Mouse (Mus musculus) neural tube, embryonic 13.5 days (tissue): Measurements from ENCODE around the gene Agap1. TPM values are rescaled to one million over a fixed set of nuclear protein-coding genes. Genes with fewer than 3 reads are reported as not detected.

Experiments used
- ATAC-seq: fragments of 200-750 bp; cut with Nextera tagmentation; 2 replicates; pipeline ENCODE4 v1.8.0; 2017; ENCODE audit warnings: low read depth, mild to moderate bottlenecking, moderate TSS enrichment, moderate library complexity
- H3K27ac ChIP-seq: fragments of 300-500 bp; sonication (generic); replicated peaks from 2 replicates; pipeline ENCODE4 v1.5.1; 2015; ENCODE audit warnings: moderate library complexity, mild to moderate bottlenecking, inconsistent platforms
- H3K27me3 ChIP-seq: fragments of 300-500 bp; sonication (generic); 2 replicates; pipeline ENCODE4 v1.6.1; 2015; ENCODE audit warnings: mild to moderate bottlenecking, inconsistent platforms
- H3K36me3 ChIP-seq: fragments of 300-500 bp; sonication (generic); 2 replicates; pipeline ENCODE4 v1.6.1; 2015; ENCODE audit warnings: mild to moderate bottlenecking, inconsistent platforms
- H3K4me1 ChIP-seq: fragments of 300-500 bp; sonication (generic); replicated peaks from 2 replicates; pipeline ENCODE4 v1.6.1; 2015; ENCODE audit warnings: inconsistent platforms
- H3K4me2 ChIP-seq: fragments of 300-500 bp; sonication (generic); 2 replicates; pipeline ENCODE4 v1.6.1; 2015; ENCODE audit warnings: inconsistent platforms, mild to moderate bottlenecking, moderate library complexity
- H3K4me3 ChIP-seq: fragments of 300-500 bp; sonication (generic); 2 replicates; pipeline ENCODE4 v1.5.1; 2015; ENCODE audit warnings: mild to moderate bottlenecking, inconsistent platforms
- H3K9ac ChIP-seq: fragments of 300-500 bp; sonication (generic); 2 replicates; pipeline ENCODE4 v1.6.1; 2015; ENCODE audit warnings: moderate library complexity, mild to moderate bottlenecking, inconsistent platforms
- H3K9me3 ChIP-seq: fragments of 300-500 bp; sonication (generic); 2 replicates; pipeline ENCODE4 v1.6.1; 2016; ENCODE audit warnings: inconsistent platforms
- WGBS: fragments of 180-500 bp; shearing (Covaris S2); methylation state at CpG from one replicate; pipeline ENCODE4 v1.1.7; 2015; 5-methylcytosine and 5-hydroxymethylcytosine counted together
- polyA plus RNA-seq: library from polyadenylated mRNA; unstranded; fragments of >200 nt; fragmentation: Nextera tagmentation; extraction: Ambion mirVana; gene quantifications from 2 replicates; pipeline ENCODE4 v1.2.1, GENCODE M21; 2015

Agap1 gene
- polyA plus RNA-seq, 1 experiment from 2014 or later: 48.1 TPM

DNA sequence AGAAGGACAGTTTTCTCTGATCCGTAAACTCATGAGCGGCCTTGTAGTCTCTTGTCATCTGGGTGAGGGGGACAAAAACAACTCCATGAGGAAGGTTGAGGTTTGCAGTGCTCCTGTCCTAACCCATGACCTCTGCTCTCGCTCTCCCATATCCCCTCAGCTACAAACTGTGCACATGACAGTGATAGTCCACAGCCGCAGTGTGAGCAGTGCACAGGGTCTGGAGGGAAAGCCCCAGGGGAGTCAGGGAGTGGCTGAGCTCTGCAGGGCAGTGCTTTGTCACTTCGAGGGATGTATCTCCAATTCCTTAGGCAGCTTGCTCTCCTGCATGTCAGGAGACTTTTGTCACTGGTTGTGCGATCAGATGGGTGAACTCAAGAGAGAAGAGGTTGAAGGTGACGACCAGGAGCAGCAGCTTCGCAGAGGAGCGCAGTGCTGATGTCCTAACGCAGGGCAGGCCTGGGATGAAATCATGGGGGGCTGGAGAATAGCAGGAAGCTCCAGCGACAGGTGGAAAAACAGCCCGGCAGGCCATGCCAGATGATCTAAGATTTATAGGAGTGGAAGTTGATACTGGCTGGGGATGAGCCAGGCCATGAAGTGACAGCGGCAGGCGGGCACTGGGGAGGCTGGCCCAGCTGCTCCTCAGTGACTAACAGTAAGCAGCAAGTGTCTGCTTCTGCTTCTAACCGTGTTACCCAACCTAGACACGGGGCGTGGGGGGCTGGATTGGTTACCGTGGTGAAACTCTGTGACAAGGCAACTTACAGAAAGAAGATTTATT, 83.7 kb downstream of the Agap1 start:
- Histone ChIP-seq H3K4me1 (peaks cover 79% of the 10 kb centered on the region), H3K4me3 (no peak overlapping the region), H3K36me3 (no peaks in the 10 kb centered on the region), H3K9me3 (no peaks in the 10 kb centered on the region), H3K27ac (peak overlapping the region; percentile 38), H3K27me3 (no peaks in the 10 kb centered on the region), H3K4me2 (no peak overlapping the region), H3K9ac (no peak overlapping the region)
- WGBS: 57% methylated on average over 18 of the region's 18 CpGs
- ATAC-seq: no peak

DNA sequence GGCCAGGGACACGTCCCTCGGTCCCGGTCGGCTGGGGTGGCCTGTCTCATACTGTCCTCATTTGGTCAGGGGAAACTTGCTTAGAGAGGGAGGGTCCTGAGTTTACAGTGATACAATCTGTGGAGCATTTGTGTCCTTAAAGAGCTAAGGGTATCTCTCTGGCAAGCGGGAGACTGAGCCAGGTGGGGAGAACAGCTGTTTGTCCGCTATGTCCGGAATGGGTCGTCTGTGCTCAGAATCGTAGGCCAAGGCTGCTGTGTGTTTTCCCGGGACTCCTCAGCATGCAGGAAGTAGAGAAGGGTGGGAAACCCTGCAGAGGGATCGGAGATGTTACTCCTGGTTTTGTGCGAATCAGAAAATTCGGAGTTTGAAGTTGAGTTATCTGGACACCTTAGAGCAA, 84.5 kb downstream of the Agap1 start:
- H3K9me3 ChIP-seq: no peaks in the 10 kb centered on the region
- no peak for ATAC-seq
- peaks cover 81% of the 10 kb centered on the region for H3K4me1 ChIP-seq
- no peak overlapping the region for H3K4me2 ChIP-seq
- no peaks in the 10 kb centered on the region for H3K27me3 ChIP-seq
- no peak overlapping the region for H3K4me3 ChIP-seq
- WGBS: 70% methylated on average over 13 of the region's 13 CpGs
- H3K27ac ChIP-seq: 0 out of 2 replicates have a peak overlapping the region, but pooled peaks have one; percentile 90
- H3K9ac ChIP-seq: no peak overlapping the region
- no peaks in the 10 kb centered on the region for H3K36me3 ChIP-seq

DNA sequence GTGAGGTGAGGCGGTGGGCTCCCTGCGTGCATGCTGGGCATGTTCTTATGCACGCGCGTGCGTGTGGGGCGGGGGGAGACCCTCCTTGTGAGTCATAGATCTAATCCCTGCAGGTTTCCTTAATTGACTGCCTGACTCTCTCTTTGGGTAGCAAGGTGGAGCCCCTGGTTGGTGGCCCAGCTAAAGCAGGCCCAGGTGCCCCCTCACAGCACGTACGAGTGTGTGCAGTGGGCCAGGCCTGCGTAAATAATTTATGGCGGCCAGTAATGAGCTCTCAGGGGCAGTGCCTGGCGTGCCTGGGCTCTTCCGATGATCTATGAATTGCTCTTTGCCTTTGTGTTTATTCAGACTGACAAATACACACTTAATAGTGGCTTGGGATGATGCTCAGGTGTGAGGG, 86.5 kb downstream of the Agap1 start:
- Histone ChIP-seq H3K4me1 (peaks cover 78% of the 10 kb centered on the region), H3K36me3 (no peaks in the 10 kb centered on the region)

DNA sequence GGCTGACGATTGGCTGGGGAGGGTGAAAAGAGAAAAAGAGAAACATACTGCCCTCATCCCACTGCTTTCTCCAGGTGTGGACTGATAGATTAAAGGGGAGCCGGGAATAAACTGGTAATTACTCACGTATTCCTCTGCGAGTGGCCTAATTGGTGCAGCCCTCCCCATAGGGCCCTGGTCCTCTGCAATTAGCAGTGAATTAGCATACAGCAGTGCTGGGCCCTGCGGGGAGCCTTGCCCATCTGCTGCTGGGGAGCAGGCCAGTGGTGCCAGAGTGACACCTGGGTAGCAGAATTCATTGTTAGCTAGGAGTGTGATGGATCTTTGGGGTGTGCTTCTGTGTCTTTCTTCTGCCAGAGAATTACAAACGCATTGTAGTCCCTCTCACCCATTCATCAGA, 87.9 kb downstream of the Agap1 start:
- H3K4me1 ChIP-seq: peaks cover 83% of the 10 kb centered on the region
- ATAC-seq: peak; percentile 79
- H3K9me3 ChIP-seq: no peaks in the 10 kb centered on the region
- no peak overlapping the region for H3K4me3 ChIP-seq
- H3K36me3 ChIP-seq: no peaks in the 10 kb centered on the region
- no peaks in the 10 kb centered on the region for H3K27me3 ChIP-seq
- no peak overlapping the region for H3K4me2 ChIP-seq
- peak overlapping the region; percentile 44; the same call in 1 of the 2 replicates for H3K9ac ChIP-seq
- 11% methylated on average over 6 of the region's 6 CpGs for WGBS
- H3K27ac ChIP-seq: peak overlapping the region; percentile 90

More for the DNA sequence above, 86.5 kb downstream of the Agap1 start:
- WGBS: 31% methylated on average over 13 of the region's 13 CpGs
- Histone ChIP-seq H3K27ac (peak overlapping the region; percentile 90), H3K4me2 (0 out of 2 replicates have a peak overlapping the region, but pooled peaks have one; percentile 2), H3K9ac (peak overlapping the region; percentile 49), H3K9me3 (no peaks in the 10 kb centered on the region), H3K27me3 (no peaks in the 10 kb centered on the region), H3K4me3 (no peak overlapping the region)
- peak; percentile 68 for ATAC-seq

DNA sequence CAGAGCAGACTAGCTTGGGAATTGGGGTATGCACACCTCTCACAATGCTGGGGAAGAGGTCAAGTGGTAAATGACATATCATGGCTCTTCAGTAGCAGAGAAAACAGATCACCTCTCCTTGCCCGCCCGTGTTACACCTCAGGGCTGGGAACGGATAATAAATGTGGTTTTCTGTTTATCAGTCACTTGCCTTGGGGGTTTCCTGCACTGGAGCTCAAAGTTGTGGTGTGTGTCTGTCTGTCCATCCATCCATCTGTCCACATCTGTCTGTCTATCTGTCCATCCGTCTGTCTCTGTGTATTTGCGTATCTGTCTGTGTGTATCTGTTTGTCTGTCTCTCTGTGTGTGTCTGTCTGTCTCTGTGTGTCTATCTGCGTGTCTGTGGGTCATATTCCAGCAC, 88.7 kb downstream of the Agap1 start:
- ATAC-seq: no peak
- H3K9ac ChIP-seq: 0 out of 2 replicates have a peak overlapping the region, but pooled peaks have one; percentile 17
- no peaks in the 10 kb centered on the region for H3K27me3 ChIP-seq
- WGBS: 83% methylated on average over 6 of the region's 6 CpGs
- no peak overlapping the region for H3K4me2 ChIP-seq
- no peaks in the 10 kb centered on the region for H3K9me3 ChIP-seq
- peak overlapping the region; percentile 90 for H3K27ac ChIP-seq
- no peaks in the 10 kb centered on the region for H3K36me3 ChIP-seq
- peaks cover 85% of the 10 kb centered on the region for H3K4me1 ChIP-seq
- no peak overlapping the region for H3K4me3 ChIP-seq

DNA sequence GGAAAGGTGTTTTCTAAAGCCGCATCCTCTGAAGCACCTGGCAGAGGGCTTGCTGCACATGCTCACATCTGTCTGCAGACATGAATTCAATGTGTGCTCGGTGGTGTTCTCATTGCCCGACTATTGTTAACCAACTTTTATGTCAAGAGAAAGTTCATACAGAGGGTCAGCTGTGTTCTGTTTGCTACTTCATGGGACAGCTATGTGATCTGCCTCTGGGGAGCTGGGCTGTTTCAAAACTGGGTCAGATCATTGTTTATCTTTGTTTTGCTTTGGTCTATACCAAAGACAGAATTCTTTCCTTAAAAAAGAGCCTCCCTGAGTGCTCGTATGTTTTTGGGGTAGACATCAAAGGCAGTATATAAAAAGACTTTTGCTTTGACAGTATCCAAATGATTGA, 89.5 kb downstream of the Agap1 start:
- Histone ChIP-seq H3K27ac (0 out of 2 replicates have a peak overlapping the region, but pooled peaks have one; percentile 90), H3K36me3 (no peaks in the 10 kb centered on the region), H3K4me2 (no peak overlapping the region), H3K9me3 (no peaks in the 10 kb centered on the region), H3K4me3 (no peak overlapping the region), H3K9ac (no peak overlapping the region), H3K27me3 (no peaks in the 10 kb centered on the region), H3K4me1 (peaks cover 85% of the 10 kb centered on the region)
- 84% methylated on average over 4 of the region's 4 CpGs for WGBS
- ATAC-seq: no peak

DNA sequence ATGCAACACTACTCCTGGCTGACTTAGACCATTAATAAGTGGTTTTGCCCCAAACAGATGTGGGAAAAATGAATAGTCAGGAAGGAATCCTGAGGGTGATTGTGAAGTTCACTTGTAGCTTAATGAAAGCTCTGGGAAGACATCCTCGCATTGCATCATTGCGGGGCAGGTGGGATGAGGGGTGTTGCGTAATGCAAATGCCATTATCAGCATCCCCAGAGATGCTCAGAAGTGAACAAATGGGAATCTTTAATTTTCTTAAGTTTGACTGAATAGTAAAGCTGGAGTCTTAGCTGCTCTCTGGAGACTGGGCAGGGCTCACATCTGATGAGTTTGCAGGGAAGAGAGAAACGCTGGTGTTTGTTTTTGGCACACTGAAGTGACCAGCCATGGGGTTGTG, 90.5 kb downstream of the Agap1 start:
- H3K4me2 ChIP-seq: no peak overlapping the region
- no peak overlapping the region for H3K4me3 ChIP-seq
- no peak overlapping the region for H3K9ac ChIP-seq
- no peaks in the 10 kb centered on the region for H3K27me3 ChIP-seq
- ATAC-seq: no peak
- no peaks in the 10 kb centered on the region for H3K9me3 ChIP-seq
- H3K4me1 ChIP-seq: peaks cover 85% of the 10 kb centered on the region
- WGBS: 67% methylated on average over 4 of the region's 4 CpGs
- H3K27ac ChIP-seq: no peak overlapping the region
- no peaks in the 10 kb centered on the region for H3K36me3 ChIP-seq

DNA sequence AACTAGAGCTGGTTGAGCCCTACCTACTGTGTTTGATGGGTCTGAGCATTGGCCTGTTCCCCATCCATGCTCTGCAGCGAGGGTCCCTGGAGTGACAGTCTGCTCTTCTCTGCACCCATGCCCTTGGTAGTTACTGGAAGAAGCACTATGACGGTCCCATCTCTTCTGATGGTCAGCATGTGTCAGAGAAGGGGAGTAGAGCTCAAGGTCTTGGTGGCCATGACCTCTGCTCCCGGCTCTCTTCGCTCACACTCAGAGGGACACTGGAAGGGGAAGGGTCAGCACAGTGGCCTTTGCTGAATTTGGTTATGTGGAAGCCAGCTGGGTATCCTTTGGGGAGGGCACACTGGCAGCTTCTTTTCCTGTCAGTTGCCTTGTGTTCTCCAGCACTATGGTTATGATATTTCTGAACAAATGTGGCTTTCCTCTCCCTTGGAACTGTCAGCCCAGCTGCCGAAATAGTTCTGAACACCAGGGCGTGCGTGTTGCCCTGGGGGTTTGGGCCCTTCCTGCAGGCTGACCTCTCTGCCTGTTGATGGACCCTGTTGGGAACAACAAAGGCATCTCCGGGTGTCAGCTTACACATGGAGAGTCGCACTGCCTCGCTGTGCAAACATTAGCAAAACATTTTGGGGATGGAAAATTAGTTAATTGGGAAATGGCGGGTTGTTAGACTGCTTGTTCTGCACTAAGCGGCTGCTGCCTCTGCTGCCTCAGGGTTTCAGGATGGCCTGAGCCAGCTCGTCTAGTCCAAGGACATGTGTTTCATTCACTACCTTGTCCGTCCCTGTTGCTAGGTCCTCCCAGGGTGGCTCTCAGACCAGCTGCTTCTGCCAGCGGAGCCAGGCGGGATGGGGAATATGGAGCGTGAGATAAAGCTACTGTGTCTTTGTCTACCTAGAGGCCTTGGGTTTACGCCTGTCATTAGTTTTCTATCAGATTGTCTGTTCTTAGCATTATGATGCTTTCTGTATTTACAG, 93.2 kb downstream of the Agap1 start:
- no peaks in the 10 kb centered on the region for H3K27me3 ChIP-seq
- no peaks in the 10 kb centered on the region for H3K36me3 ChIP-seq
- peak overlapping the region; percentile 3; the same call in 1 of the 2 replicates for H3K4me2 ChIP-seq
- no peaks in the 10 kb centered on the region for H3K9me3 ChIP-seq
- ATAC-seq: no peak
- peaks cover 84% of the 10 kb centered on the region for H3K4me1 ChIP-seq
- H3K4me3 ChIP-seq: no peak overlapping the region
- 33% methylated on average over 18 of the region's 18 CpGs for WGBS
- H3K9ac ChIP-seq: peak overlapping the region; percentile 48; the same call in 1 of the 2 replicates
- H3K27ac ChIP-seq: peak overlapping the region; percentile 78

DNA sequence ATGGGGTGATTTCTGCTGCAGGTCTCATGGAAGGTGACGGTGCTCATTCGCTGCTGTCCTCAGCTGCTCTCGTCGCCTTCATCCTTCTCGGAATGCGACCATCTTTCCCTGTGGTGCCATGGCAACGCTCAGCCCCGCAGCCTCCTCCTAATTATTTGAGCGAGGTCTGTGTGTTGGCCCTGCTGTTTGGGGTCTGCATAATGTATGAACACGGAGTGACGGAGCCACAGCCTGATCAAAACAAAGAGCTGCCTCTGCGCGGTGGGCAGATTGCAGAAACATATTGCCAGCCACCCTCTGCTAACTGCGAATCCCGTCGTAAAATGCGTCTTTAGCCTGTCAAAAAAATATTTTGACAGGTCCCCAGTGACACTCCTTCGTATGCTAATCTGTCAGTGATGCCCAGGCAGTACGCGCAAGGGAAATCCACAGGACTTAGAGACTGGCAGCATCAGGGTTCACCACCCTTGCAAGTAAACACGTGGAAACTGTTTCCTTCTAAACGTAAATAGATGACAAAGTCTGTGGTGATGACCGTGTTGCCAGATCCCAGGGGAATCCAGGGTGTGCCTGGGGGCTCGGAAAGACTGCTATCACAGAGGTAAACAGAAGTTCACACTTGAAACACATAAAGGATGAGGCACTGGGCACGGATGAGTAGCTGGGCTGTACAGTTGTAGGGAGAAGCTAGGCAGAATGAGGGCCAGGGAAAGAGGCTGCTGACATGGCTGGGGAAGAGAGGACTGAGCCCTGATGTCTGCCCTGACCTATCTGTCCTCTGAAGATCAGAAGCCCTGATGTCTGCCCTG, 95.7 kb downstream of the Agap1 start:
- peak; percentile 90 for ATAC-seq
- Histone ChIP-seq H3K4me2 (peak overlapping the region; percentile 46), H3K27me3 (no peaks in the 10 kb centered on the region), H3K4me1 (peaks cover 74% of the 10 kb centered on the region), H3K4me3 (0 out of 2 replicates have a peak overlapping the region, but pooled peaks have one; percentile 3), H3K27ac (peak overlapping the region; percentile 94), H3K9me3 (no peaks in the 10 kb centered on the region), H3K9ac (peak overlapping the region; percentile 60), H3K36me3 (no peaks in the 10 kb centered on the region)
- WGBS: 14% methylated on average over 25 of the region's 25 CpGs

DNA sequence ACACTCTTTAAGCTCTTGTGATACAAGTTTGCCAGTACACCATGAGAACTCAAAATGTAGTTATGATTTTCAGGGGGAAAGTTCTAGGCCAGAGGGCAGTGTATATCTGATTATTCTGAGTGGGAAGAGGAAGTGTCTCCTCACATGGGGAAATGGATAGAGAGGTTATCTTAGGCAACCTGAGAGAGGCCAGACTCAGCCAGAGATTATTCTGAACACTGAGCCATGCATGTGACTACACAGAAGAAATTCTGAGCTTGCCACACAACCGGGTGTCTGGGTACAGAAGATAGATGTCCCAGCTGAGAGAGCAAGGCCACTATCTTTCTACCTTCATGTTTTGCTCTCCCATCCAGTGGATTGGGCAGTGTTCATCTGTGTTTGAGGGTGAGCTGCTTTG, 97.9 kb downstream of the Agap1 start:
- no peaks in the 10 kb centered on the region for H3K36me3 ChIP-seq
- H3K4me2 ChIP-seq: no peak overlapping the region
- H3K9ac ChIP-seq: no peak overlapping the region
- no peaks in the 10 kb centered on the region for H3K27me3 ChIP-seq
- no peak overlapping the region for H3K27ac ChIP-seq
- H3K4me3 ChIP-seq: no peak overlapping the region
- WGBS: 91% methylated on average over 1 of the region's 1 CpGs
- H3K9me3 ChIP-seq: no peaks in the 10 kb centered on the region
- H3K4me1 ChIP-seq: peaks cover 80% of the 10 kb centered on the region
- ATAC-seq: no peak

DNA sequence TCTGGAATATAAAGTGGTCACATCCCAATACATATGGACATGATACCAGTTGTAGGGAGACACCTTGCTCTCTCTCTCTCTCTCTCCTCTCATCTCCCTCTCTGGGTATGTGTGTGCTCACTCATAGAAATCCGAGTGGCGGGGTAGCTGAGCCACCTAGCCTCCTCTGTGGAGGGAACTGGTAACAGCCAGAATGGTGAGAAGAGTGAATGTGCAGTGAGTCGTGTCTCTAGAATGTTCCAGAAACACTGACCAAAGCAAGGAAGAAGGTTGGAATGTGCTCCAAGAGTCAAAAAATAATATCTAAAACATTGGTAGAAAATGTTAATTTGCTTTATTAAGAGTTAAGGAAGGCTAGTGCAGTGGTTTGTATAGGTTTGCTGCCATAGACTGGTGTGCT, 99.2 kb downstream of the Agap1 start:
- Histone ChIP-seq H3K9me3 (no peaks in the 10 kb centered on the region), H3K4me2 (no peak overlapping the region), H3K4me1 (peaks cover 80% of the 10 kb centered on the region), H3K4me3 (no peak overlapping the region), H3K36me3 (no peaks in the 10 kb centered on the region), H3K27ac (no peak overlapping the region), H3K27me3 (no peaks in the 10 kb centered on the region), H3K9ac (no peak overlapping the region)
- 95% methylated on average over 3 of the region's 3 CpGs for WGBS
- ATAC-seq: no peak
